Mouse (Mus musculus) forebrain, embryonic 16.5 days (tissue): ENCODE data around the gene Calr4. TPM values are rescaled to one million over a fixed set of nuclear protein-coding genes. Genes with fewer than 3 reads are reported as not detected.

Experiments used
- ATAC-seq: fragments of 200-750 bp; cut with Nextera tagmentation; 2 replicates; pipeline ENCODE4 v1.8.0; 2017; ENCODE audit warnings: mild to moderate bottlenecking, moderate library complexity
- H3K27ac ChIP-seq: fragments of 300-500 bp; sonication (generic); 2 replicates; pipeline ENCODE4 v1.5.1; 2014; ENCODE audit warnings: low read length, control low read depth
- H3K27me3 ChIP-seq: fragments of 300-500 bp; sonication (generic); replicated peaks from 2 replicates; pipeline ENCODE4 v1.6.1; 2014; ENCODE audit warnings: low read length; ENCODE audit not compliant: control insufficient read depth, insufficient read depth
- H3K36me3 ChIP-seq: fragments of 300-500 bp; sonication (generic); 2 replicates; pipeline ENCODE4 v1.6.1; 2014; ENCODE audit not compliant: control insufficient read depth, insufficient read depth
- H3K4me1 ChIP-seq: fragments of 300-500 bp; sonication (generic); replicated peaks from 2 replicates; pipeline ENCODE4 v1.6.1; 2014; ENCODE audit warnings: low read length; ENCODE audit not compliant: control insufficient read depth, insufficient read depth
- H3K4me2 ChIP-seq: fragments of 300-500 bp; sonication (generic); 2 replicates; pipeline ENCODE4 v1.6.1; 2014; ENCODE audit warnings: mild to moderate bottlenecking, low read length, control low read depth
- H3K4me3 ChIP-seq: fragments of 300-500 bp; sonication (generic); replicated peaks from 2 replicates; pipeline ENCODE4 v1.5.1; 2014; ENCODE audit warnings: mild to moderate bottlenecking, low read length, control low read depth
- H3K9ac ChIP-seq: fragments of 300-500 bp; sonication (generic); replicated peaks from 2 replicates; pipeline ENCODE4 v1.6.1; 2014; ENCODE audit warnings: low read depth, low read length, control low read depth
- H3K9me3 ChIP-seq: fragments of 300-500 bp; sonication (generic); 2 replicates; pipeline ENCODE4 v1.6.1; 2016; ENCODE audit warnings: low read length; ENCODE audit not compliant: control insufficient read depth
- WGBS: fragments of 180-500 bp; shearing (Covaris S2); extraction: QIAGEN DNeasy Blood & Tissue Kit; methylation state at CpG from one replicate; pipeline ENCODE4 v1.1.7; 2014; 5-methylcytosine and 5-hydroxymethylcytosine counted together
- polyA plus RNA-seq: library from polyadenylated mRNA; unstranded; fragments of >200 nt; fragmentation: Nextera tagmentation; extraction: Ambion mirVana; gene quantifications from 2 replicates; pipeline ENCODE4 v1.2.1, GENCODE M21; 2015

Gene Calr4
- polyA plus RNA-seq, 1 experiment from 2014 or later, result 0.44 TPM

DNA sequence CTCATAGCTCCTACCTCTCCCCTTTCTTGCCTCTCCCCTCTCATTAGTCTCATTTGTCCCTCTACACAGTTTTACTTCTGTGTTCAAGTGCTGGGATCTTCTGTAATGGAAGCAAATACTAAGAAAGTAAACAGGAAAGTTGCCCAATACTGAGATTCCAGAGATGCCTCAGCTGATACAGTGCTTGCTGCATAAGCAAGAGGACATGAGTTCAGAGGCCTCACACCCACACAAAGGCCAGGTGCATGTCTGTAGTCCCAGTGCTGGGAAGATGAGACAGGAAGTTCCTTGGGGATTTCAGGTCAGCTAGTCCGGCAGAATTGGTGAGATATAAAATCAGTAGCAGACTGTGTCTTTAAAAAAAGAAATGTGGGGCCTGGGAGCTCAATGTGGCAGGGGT lies 29.9 kb upstream of the Calr4 start:
- no peak for ATAC-seq
- 74% methylated on average over 1 of the region's 1 CpGs for WGBS
- no peaks in the 10 kb centered on the region for H3K27me3 ChIP-seq
- H3K27ac ChIP-seq, result no peak overlapping the region
- H3K36me3 ChIP-seq, result no peaks in the 10 kb centered on the region
- H3K9me3 ChIP-seq, result no peaks in the 10 kb centered on the region
- H3K4me3 ChIP-seq, result no peak overlapping the region
- H3K4me1 ChIP-seq, result peaks cover 14% of the 10 kb centered on the region
- H3K9ac ChIP-seq, result no peak overlapping the region
- no peak overlapping the region for H3K4me2 ChIP-seq

DNA sequence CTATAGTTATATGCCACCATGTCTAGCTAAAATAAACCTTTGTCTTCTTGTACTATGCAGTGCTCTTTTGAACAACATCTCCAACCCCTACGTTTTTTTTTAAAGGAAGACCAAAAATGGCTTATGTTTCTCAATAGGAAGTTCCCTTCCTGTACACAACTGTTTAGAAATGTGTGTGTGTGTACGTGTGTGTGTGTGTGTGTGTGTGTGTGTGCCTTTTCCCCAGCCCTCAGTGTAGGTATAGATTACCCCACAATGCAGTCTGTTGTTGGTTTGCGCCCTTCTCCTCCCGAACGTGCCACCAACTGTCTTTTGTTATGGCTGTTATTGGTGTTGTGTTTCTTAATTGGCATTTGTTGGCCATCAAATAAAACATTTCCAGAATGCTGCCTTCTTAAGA lies 26.8 kb upstream of the Calr4 start:
- H3K4me3 ChIP-seq, result no peak overlapping the region
- no peak for ATAC-seq
- 57% methylated on average over 5 of the region's 5 CpGs for WGBS
- H3K9me3 ChIP-seq, result no peaks in the 10 kb centered on the region
- H3K36me3 ChIP-seq, result no peaks in the 10 kb centered on the region
- H3K9ac ChIP-seq, result no peak overlapping the region
- H3K27me3 ChIP-seq, result no peaks in the 10 kb centered on the region
- 0 out of 2 replicates have a peak, but pooled peaks cover under 1% of the 10 kb centered on the region for H3K4me1 ChIP-seq
- H3K27ac ChIP-seq, result no peak overlapping the region
- H3K4me2 ChIP-seq, result no peak overlapping the region

DNA sequence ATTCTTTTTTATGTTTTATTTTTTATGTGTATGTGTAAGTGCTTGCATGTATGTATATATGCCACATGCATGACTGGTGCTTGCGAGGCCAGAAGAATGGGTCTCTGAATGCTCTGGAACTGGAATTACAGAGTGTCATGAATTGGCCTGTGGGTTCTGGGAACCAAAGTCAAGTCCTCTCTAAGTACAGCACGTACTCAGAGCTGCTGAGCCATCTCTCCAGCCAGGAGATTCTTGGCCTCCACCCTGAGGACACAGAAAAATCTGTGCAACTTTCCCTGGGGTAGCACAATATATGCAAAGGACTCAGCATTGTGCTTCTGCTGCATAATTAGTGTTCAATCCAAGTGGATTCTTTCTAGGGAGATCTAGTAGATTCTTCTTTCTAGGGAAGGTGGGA lies 24.0 kb upstream of the Calr4 start:
- 78% methylated on average over 2 of the region's 2 CpGs for WGBS
- Histone ChIP-seq H3K27me3 (no peaks in the 10 kb centered on the region), H3K4me3 (no peak overlapping the region), H3K4me1 (no peaks in the 10 kb centered on the region), H3K27ac (no peak overlapping the region), H3K9me3 (no peaks in the 10 kb centered on the region), H3K9ac (no peak overlapping the region), H3K4me2 (no peak overlapping the region), H3K36me3 (no peaks in the 10 kb centered on the region)
- ATAC-seq, result no peak

DNA sequence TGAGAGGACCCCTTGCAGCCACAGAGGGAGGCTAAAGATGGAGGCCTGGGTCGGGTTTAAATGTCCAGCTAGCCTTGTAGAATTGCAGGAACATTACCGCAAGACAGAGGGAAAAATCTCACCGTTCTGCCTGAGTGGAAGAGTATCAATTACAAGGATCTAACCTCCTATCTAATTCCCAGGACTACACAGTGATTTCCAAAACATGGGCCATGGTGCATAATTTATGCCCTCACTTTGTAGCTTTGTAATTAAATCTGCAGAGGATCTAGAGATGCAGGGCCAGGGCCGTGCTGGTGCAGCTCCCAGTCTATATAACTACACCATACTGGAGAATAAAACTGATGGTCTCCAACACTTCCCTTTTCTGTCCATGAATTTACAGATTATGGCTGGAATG lies 23.4 kb upstream of the Calr4 start:
- no peaks in the 10 kb centered on the region for H3K27me3 ChIP-seq
- no peak overlapping the region for H3K4me3 ChIP-seq
- WGBS, result 68% methylated on average over 4 of the region's 4 CpGs
- no peaks in the 10 kb centered on the region for H3K4me1 ChIP-seq
- no peak overlapping the region for H3K27ac ChIP-seq
- H3K36me3 ChIP-seq, result no peaks in the 10 kb centered on the region
- no peak overlapping the region for H3K4me2 ChIP-seq
- no peak overlapping the region for H3K9ac ChIP-seq
- no peaks in the 10 kb centered on the region for H3K9me3 ChIP-seq
- no peak for ATAC-seq

DNA sequence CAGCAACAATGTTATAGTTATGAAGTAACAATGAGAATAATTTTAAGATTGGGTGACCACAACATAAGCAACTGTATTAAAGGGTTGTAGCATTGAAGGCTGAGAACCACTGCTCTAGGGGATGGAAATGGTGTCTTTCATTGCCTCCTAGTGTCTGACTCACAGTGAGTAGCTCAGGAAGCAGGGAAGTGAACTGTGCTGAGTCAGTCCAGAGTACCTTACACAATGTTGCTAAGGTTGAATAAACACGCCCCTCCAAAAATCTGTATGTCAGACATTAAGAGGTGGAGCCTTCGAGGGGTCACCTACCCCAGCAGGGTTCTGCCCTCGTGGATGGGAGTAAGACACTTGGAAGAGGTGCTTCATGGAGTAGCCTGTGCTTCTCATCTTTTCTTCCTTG lies 20.3 kb upstream of the Calr4 start:
- Histone ChIP-seq H3K4me3 (no peak overlapping the region), H3K27ac (no peak overlapping the region), H3K4me2 (no peak overlapping the region), H3K4me1 (no peaks in the 10 kb centered on the region), H3K9me3 (no peaks in the 10 kb centered on the region), H3K36me3 (no peaks in the 10 kb centered on the region), H3K27me3 (no peaks in the 10 kb centered on the region), H3K9ac (no peak overlapping the region)
- no peak for ATAC-seq
- WGBS, result 87% methylated on average over 3 of the region's 3 CpGs

DNA sequence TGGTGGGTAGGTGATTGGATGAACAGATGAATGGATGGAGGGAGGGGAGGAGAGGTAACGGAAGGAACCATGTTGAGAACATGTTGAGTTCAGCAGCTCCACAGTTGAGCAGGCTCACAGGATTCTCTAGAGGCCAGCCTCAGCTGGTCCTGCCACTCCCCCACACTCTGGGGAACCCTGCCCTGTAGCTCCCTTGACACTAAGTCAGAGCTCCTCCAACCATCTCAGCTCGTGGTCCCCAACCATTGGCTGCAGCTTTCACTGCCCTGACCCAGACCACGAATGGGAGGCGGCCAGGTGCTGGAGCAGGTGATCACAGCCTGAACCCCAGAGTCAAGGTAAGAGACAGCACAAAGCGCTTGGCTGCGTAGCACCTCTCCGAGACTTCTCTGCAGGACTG lies 16.3 kb upstream of the Calr4 start:
- Histone ChIP-seq H3K4me2 (no peak overlapping the region), H3K4me3 (no peak overlapping the region), H3K27me3 (no peaks in the 10 kb centered on the region), H3K4me1 (no peaks in the 10 kb centered on the region), H3K36me3 (no peaks in the 10 kb centered on the region), H3K9ac (no peak overlapping the region), H3K9me3 (no peaks in the 10 kb centered on the region), H3K27ac (no peak overlapping the region)
- ATAC-seq, result no peak
- 75% methylated on average over 7 of the region's 7 CpGs for WGBS

DNA sequence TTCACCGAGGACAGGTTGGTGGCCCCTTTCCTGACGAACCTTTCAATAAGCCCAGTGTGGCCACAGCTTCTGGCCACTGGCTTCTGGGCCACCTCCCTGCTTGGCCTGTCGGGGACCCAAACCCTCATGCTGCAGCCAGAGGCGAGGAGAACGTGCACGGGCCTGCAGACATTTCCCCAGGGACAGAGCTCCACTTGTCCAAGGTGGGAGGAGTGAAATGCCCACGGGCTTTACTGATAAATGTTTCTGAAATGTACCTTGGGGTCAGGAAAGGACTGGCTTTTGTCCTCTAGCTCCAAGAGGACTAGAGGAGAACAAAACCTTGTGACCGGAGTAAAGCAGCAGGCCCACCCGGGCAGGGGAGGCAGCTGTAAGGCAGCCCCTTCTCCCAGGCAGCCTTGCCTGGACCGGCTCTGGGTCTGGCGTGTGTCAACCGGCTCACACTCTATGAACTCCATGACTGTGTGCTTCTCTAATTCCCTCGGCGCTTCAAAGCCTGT lies 13.8 kb upstream of the Calr4 start:
- Histone ChIP-seq H3K9ac (no peak overlapping the region), H3K4me2 (no peak overlapping the region), H3K9me3 (no peaks in the 10 kb centered on the region), H3K36me3 (no peaks in the 10 kb centered on the region), H3K27ac (no peak overlapping the region), H3K4me3 (no peak overlapping the region), H3K27me3 (no peaks in the 10 kb centered on the region), H3K4me1 (peaks cover 7% of the 10 kb centered on the region)
- WGBS, result 81% methylated on average over 14 of the region's 14 CpGs
- no peak for ATAC-seq

DNA sequence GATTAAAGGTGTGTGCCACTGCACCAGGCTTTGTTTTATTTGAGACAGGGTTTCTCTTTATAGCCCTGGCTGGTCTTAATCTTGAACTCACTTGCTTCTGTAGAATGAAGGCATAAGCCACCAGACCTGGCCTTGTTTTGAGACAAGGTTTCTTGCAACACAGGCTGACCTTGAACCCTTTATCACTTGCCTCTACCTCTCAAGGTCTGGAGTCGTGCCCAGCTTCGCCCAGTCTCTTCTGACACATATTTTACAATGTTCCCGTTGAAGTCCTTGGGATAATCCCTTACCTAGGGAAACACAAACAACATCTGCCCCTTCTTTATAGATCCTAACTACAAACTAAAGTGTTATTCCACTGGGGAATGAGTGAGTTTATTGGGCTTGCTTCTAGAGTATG lies 12.3 kb upstream of the Calr4 start:
- Histone ChIP-seq H3K9me3 (no peaks in the 10 kb centered on the region), H3K4me1 (peaks cover 15% of the 10 kb centered on the region), H3K4me3 (no peak overlapping the region), H3K4me2 (no peak overlapping the region), H3K27ac (no peak overlapping the region), H3K9ac (no peak overlapping the region), H3K27me3 (no peaks in the 10 kb centered on the region), H3K36me3 (no peaks in the 10 kb centered on the region)
- WGBS, result 88% methylated on average over 3 of the region's 3 CpGs
- ATAC-seq, result no peak

DNA sequence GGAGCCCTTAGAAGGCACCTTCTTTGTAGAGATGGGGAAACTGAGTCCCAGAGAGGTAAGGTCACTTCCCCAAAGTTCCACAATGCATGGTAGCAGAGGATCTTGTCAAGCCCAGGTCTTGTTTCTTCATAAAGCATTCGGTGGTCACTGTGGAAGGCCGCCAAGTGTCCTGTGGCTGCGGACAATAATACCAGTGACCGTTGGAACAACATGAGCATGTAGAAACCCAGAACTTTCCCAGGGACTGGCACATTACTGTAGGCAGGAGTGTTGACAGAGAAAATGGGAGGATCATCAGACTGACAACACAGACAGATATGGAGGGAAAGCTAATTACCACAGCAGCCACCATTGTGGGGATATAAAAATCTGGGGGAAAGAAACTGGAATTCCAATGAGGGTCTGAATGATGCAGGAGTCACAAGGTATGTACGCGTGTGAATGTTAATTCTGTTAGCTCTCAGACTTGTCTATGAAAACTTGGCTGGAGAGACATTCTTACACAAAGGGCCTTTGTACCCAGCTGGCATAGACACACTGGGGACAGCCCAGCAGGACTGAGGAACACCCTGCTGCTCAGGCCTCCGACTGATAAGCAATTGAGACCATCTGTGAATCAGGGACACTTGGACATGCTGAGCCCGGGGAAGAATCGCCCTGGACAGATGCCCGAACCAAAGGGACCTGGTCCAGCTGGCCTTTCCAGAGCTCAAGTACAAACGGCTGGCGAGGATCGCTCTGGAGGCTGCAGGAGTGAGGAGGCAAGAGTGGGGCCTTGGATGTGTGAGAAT lies 9.3 kb upstream of the Calr4 start:
- ATAC-seq, result peak; percentile 95
- Histone ChIP-seq H3K36me3 (no peaks in the 10 kb centered on the region), H3K4me1 (peaks cover 15% of the 10 kb centered on the region), H3K27me3 (no peaks in the 10 kb centered on the region), H3K4me3 (no peak overlapping the region), H3K9ac (no peak overlapping the region), H3K4me2 (no peak overlapping the region), H3K27ac (peak overlapping the region; percentile 58), H3K9me3 (no peaks in the 10 kb centered on the region)
- WGBS, result 20% methylated on average over 13 of the region's 13 CpGs
